Mouse (Mus musculus): ENCODE measurements at regions not wholly inside any gene's neighbourhood (a gene's known extent, or its start where the extent isn't known, plus 50 kb on each side); places are given as distances from the start of the nearest gene placed in this dataset.

GRCm38 (mm10) chr5:46278190-46278589 is 420.8 kb upstream of the Lcorl start:
- Histone ChIP-seq H3K36me3 (ENCODE audit: control insufficient read depth, insufficient read depth, low read length, poor library complexity, severe bottlenecking) (no peaks in the 10 kb centered on the region), H3K27me3 (ENCODE audit: control insufficient read depth, insufficient read depth, low read length, poor library complexity, severe bottlenecking) (no peaks in the 10 kb centered on the region)
- no peak for DNase-seq (ENCODE audit: low read depth, low spot score)

GRCm38 (mm10) chr5:46256730-46257129 is 399.3 kb upstream of the Lcorl start:
- no peak for DNase-seq (ENCODE audit: low read depth, low spot score)
- H3K27me3 ChIP-seq (ENCODE audit: control insufficient read depth, insufficient read depth, low read length, poor library complexity, severe bottlenecking), result no peaks in the 10 kb centered on the region
- no peaks in the 10 kb centered on the region for H3K36me3 ChIP-seq (ENCODE audit: control insufficient read depth, insufficient read depth, low read length, poor library complexity, severe bottlenecking)

GRCm38 (mm10) chr5:46253940-46254339 is 396.5 kb upstream of the Lcorl start:
- Histone ChIP-seq H3K36me3 (ENCODE audit: control insufficient read depth, insufficient read depth, low read length, poor library complexity, severe bottlenecking) (no peaks in the 10 kb centered on the region), H3K27me3 (ENCODE audit: control insufficient read depth, insufficient read depth, low read length, poor library complexity, severe bottlenecking) (no peaks in the 10 kb centered on the region)
- DNase-seq (ENCODE audit: low read depth, low spot score), result no peak

- DNase-seq (ENCODE audit: low read depth, low spot score), result no peak
- H3K36me3 ChIP-seq (ENCODE audit: control insufficient read depth, insufficient read depth, low read length, poor library complexity, severe bottlenecking), result no peaks in the 10 kb centered on the region
These were observed 378.1 kb upstream of the Lcorl start for GRCm38 (mm10) chr5:46235364-46236067.

GRCm38 (mm10) chr5:46232780-46233179 is 375.4 kb upstream of the Lcorl start:
- Histone ChIP-seq H3K36me3 (ENCODE audit: control insufficient read depth, insufficient read depth, low read length, poor library complexity, severe bottlenecking) (no peaks in the 10 kb centered on the region), H3K27me3 (ENCODE audit: control insufficient read depth, insufficient read depth, low read length, poor library complexity, severe bottlenecking) (no peaks in the 10 kb centered on the region)
- no peak for DNase-seq (ENCODE audit: low read depth, low spot score)

More at GRCm38 (mm10) chr5:46235364-46236067, 378.1 kb upstream of the Lcorl start:
- no peaks in the 10 kb centered on the region for H3K27me3 ChIP-seq (ENCODE audit: control insufficient read depth, insufficient read depth, low read length, poor library complexity, severe bottlenecking)

- Histone ChIP-seq H3K27me3 (ENCODE audit: control insufficient read depth, insufficient read depth, low read length, poor library complexity, severe bottlenecking) (no peaks in the 10 kb centered on the region), H3K36me3 (ENCODE audit: control insufficient read depth, insufficient read depth, low read length, poor library complexity, severe bottlenecking) (no peaks in the 10 kb centered on the region)
- no peak for DNase-seq (ENCODE audit: low read depth, low spot score)
These were observed 371.3 kb upstream of the Lcorl start for GRCm38 (mm10) chr5:46228667-46229066.

GRCm38 (mm10) chr5:46212845-46213468 is 355.5 kb upstream of the Lcorl start:
- no peaks in the 10 kb centered on the region for H3K27me3 ChIP-seq (ENCODE audit: control insufficient read depth, insufficient read depth, low read length, poor library complexity, severe bottlenecking)
- no peak for DNase-seq (ENCODE audit: low read depth, low spot score)

GRCm38 (mm10) chr5:46209076-46209475 is 351.7 kb upstream of the Lcorl start:
- Histone ChIP-seq H3K27me3 (ENCODE audit: control insufficient read depth, insufficient read depth, low read length, poor library complexity, severe bottlenecking) (no peaks in the 10 kb centered on the region), H3K36me3 (ENCODE audit: control insufficient read depth, insufficient read depth, low read length, poor library complexity, severe bottlenecking) (no peaks in the 10 kb centered on the region)
- DNase-seq (ENCODE audit: low read depth, low spot score), result no peak

More at GRCm38 (mm10) chr5:46212845-46213468, 355.5 kb upstream of the Lcorl start:
- no peaks in the 10 kb centered on the region for H3K36me3 ChIP-seq (ENCODE audit: control insufficient read depth, insufficient read depth, low read length, poor library complexity, severe bottlenecking)

- no peak for DNase-seq (ENCODE audit: low read depth, low spot score)
- Histone ChIP-seq H3K36me3 (ENCODE audit: control insufficient read depth, insufficient read depth, low read length, poor library complexity, severe bottlenecking) (no peaks in the 10 kb centered on the region), H3K27me3 (ENCODE audit: control insufficient read depth, insufficient read depth, low read length, poor library complexity, severe bottlenecking) (no peaks in the 10 kb centered on the region)
These were observed 346.3 kb upstream of the Lcorl start for GRCm38 (mm10) chr5:46203744-46204143.

GRCm38 (mm10) chr5:46202457-46202772 is 345.0 kb upstream of the Lcorl start:
- DNase-seq (ENCODE audit: low read depth, low spot score), result no peak
- Histone ChIP-seq H3K36me3 (ENCODE audit: control insufficient read depth, insufficient read depth, low read length, poor library complexity, severe bottlenecking) (no peaks in the 10 kb centered on the region), H3K27me3 (ENCODE audit: control insufficient read depth, insufficient read depth, low read length, poor library complexity, severe bottlenecking) (no peaks in the 10 kb centered on the region)

- H3K36me3 ChIP-seq (ENCODE audit: control insufficient read depth, insufficient read depth, low read length, poor library complexity, severe bottlenecking), result no peaks in the 10 kb centered on the region
- DNase-seq (ENCODE audit: low read depth, low spot score), result no peak
- no peaks in the 10 kb centered on the region for H3K27me3 ChIP-seq (ENCODE audit: control insufficient read depth, insufficient read depth, low read length, poor library complexity, severe bottlenecking)
These were observed 344.4 kb upstream of the Lcorl start for GRCm38 (mm10) chr5:46201639-46202456.

- H3K36me3 ChIP-seq (ENCODE audit: control insufficient read depth, insufficient read depth, low read length, poor library complexity, severe bottlenecking), result no peaks in the 10 kb centered on the region
- DNase-seq (ENCODE audit: low read depth, low spot score), result no peak
- no peaks in the 10 kb centered on the region for H3K27me3 ChIP-seq (ENCODE audit: control insufficient read depth, insufficient read depth, low read length, poor library complexity, severe bottlenecking)
These were observed 329.5 kb upstream of the Lcorl start for GRCm38 (mm10) chr5:46186908-46187307.

GRCm38 (mm10) chr5:46182157-46182556 is 324.7 kb upstream of the Lcorl start:
- Histone ChIP-seq H3K27me3 (ENCODE audit: control insufficient read depth, insufficient read depth, low read length, poor library complexity, severe bottlenecking) (no peaks in the 10 kb centered on the region), H3K36me3 (ENCODE audit: control insufficient read depth, insufficient read depth, low read length, poor library complexity, severe bottlenecking) (no peaks in the 10 kb centered on the region)
- no peak for DNase-seq (ENCODE audit: low read depth, low spot score)

- Histone ChIP-seq H3K27me3 (ENCODE audit: control insufficient read depth, insufficient read depth, low read length, poor library complexity, severe bottlenecking) (no peaks in the 10 kb centered on the region), H3K36me3 (ENCODE audit: control insufficient read depth, insufficient read depth, low read length, poor library complexity, severe bottlenecking) (no peaks in the 10 kb centered on the region)
- DNase-seq (ENCODE audit: low read depth, low spot score), result no peak
These were observed 314.9 kb upstream of the Lcorl start for GRCm38 (mm10) chr5:46172315-46172714.

- Histone ChIP-seq H3K36me3 (ENCODE audit: control insufficient read depth, insufficient read depth, low read length, poor library complexity, severe bottlenecking) (no peaks in the 10 kb centered on the region), H3K27me3 (ENCODE audit: control insufficient read depth, insufficient read depth, low read length, poor library complexity, severe bottlenecking) (no peaks in the 10 kb centered on the region)
- DNase-seq (ENCODE audit: low read depth, low spot score), result no peak
These were observed 303.4 kb upstream of the Lcorl start for GRCm38 (mm10) chr5:46160774-46161173.
